Mouse (Mus musculus): ENCODE data around the gene Zfp935. TPM values are rescaled to one million over a fixed set of nuclear protein-coding genes. Genes with fewer than 3 reads are reported as not detected.

The Zfp935 gene
- polyA plus RNA-seq (2015; fragmentation: Nextera tagmentation; extraction: Ambion mirVana), result not detected in 2 replicates

DNA sequence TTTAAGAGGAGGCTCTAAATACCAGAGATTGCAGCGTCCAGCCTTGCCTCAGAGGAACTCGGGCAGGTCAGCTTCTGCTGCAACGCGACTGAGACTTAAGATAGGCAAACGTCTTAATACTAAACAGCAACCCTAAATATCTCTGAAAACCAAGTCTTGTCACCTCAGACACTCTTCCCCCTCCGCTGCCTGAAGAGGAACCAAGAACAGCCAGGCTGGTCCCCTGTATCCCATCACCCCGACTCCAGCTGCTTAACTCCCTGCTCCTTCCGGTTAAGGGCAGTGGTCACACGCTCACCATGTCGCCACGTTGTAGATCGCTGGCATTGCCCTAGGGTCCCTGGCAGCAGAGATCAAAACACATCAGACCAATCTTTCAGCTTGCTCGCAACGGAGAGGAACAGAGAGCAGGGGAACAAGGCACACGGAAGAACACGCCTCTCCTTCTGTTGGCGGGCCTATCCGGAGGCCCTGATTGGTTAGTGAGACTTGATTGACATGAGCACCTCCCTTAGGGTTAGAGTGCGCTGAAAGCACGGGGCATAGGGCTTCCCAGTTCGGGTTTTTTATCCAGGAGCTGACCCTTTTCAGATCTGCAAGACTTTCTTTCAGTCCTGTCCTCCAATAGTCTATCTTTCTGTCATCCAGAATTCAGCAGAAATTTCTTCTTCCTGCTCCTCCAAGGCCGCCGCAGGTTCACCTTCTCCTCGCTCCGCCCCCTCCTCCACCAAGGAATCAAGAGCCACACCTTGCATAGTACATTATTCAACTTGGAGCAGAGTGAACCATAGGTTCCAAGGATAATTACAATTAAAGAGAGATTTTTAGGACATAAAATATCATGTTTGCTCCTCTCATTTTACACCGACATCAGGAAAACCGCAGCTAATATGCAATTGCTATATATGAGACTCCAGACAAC, at the start of gene Zfp935:
Gene Zfp935 (minus strand): TSS at position 323 of the 922 bp plus-strand sequence.

DNA sequence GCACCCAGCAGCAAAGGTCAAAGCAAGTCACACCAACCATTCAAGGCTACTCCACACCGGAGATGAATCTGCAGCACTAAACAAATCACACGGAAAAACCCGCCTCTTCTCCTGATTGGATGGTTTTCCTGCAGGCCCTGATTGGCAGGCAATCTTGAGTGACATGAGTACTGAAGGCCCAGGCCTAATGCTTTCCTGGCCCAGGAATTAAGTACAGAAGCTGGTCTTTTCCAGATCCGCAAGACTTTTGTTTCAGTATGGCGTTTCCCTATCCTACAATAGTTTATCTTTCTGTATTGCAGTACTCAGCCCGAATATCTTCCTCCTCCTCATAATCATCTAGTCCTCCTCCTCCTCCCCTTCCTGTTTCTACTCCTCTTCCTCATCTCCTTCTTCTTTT, 12.8 kb upstream of the Zfp935 start, which contains the start of gene Zfp934:
Gene Zfp934 (minus strand): TSS at position 101 of the 400 bp plus-strand sequence.

DNA sequence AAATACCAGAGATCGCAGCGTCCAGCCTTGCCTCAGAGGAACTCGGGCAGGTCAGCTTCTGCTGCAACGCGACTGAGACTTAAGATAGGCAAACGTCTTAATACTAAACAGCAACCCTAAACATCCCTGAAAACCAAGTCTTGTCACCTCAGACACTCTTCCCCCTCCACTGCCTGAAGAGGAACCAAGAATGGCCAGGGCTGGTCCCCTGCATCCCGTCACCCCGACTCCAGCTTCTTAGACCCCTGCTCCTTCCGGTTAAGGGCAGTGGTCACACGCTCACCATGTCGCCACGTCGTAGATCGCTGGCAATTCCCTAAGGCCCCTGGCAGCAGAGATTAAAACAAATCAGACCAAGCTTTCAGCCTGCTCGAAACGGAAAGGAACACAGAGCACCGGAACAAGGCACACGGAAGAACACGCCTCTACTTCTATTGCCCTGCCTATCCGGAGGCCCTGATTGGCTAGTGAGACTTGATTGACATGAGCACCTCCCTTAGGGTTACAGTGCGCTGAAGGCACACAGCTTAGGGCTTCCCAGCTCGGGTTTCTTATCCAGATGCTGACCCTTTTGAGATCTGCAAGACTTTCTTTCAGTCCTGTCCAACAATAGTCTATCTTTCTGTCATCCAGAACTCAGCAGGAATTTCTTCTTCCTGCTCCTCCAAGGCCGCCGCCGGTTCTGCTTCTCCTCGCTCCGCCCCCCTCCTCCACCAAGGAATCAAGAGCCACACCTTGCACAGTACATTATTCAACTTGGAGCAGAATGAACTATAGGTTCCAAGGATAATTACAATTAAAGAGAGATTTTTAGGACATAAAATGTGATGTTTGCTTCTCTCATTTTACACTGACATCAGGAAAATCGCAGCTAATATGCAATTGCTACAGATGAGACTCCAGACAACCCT, 91.6 kb downstream of the Zfp935 start, which contains the start of gene Gm49359:
Gene Gm49359 (minus strand): TSS at position 409 of the 911 bp plus-strand sequence.

Small RNA genes lying within 50 kb of the gene (microRNA-seq; reads per million reads assigned to microRNA genes)
- gene Gm22256 (ENCODE audit: borderline replicate concordance, insufficient number of aligned reads), result not detected

Other genes with a start within 250 kb of the Zfp935 start
- gene Gm3604, start 175.3 kb downstream of the Zfp935 start, polyA plus RNA-seq (2015; fragmentation: Nextera tagmentation; extraction: Ambion mirVana), result 6.8 and 7.9 TPM in 2 replicates
- 10.3 and 11.8 TPM in 2 replicates for gene Gm49359, start 91.7 kb downstream of the Zfp935 start, polyA plus RNA-seq (2015; fragmentation: Nextera tagmentation; extraction: Ambion mirVana)
- 11.9 and 12.7 TPM in 2 replicates for gene Zfp934, start 12.7 kb upstream of the Zfp935 start, polyA plus RNA-seq (2015; fragmentation: Nextera tagmentation; extraction: Ambion mirVana)
- 5.3 and 7.3 TPM in 2 replicates for gene 6720489N17Rik, start 65.7 kb upstream of the Zfp935 start, polyA plus RNA-seq (2015; fragmentation: Nextera tagmentation; extraction: Ambion mirVana)
- gene Platr25, start 202.2 kb upstream of the Zfp935 start, polyA plus RNA-seq (2015; fragmentation: Nextera tagmentation; extraction: Ambion mirVana), result 16.1 and 21.4 TPM in 2 replicates
- 5.0 and 10.3 TPM in 2 replicates for gene Gm5141, start 227.3 kb upstream of the Zfp935 start, polyA plus RNA-seq (2015; fragmentation: Nextera tagmentation; extraction: Ambion mirVana)